Mouse (Mus musculus) stomach, postnatal 0 days (tissue): ENCODE results near the gene Hoxa3.

ENCODE experiments used
- CTCF ChIP-seq: IDR thresholded peaks from 2 replicates; pipeline ENCODE4 v1.5.1; 2016; ENCODE audit warnings: antibody characterized with exemption, low read depth, mild to moderate bottlenecking, moderate library complexity
- EP300 ChIP-seq: optimal IDR thresholded peaks from 2 replicates; pipeline ENCODE3; 2016; ENCODE audit warnings: antibody characterized with exemption

DNA sequence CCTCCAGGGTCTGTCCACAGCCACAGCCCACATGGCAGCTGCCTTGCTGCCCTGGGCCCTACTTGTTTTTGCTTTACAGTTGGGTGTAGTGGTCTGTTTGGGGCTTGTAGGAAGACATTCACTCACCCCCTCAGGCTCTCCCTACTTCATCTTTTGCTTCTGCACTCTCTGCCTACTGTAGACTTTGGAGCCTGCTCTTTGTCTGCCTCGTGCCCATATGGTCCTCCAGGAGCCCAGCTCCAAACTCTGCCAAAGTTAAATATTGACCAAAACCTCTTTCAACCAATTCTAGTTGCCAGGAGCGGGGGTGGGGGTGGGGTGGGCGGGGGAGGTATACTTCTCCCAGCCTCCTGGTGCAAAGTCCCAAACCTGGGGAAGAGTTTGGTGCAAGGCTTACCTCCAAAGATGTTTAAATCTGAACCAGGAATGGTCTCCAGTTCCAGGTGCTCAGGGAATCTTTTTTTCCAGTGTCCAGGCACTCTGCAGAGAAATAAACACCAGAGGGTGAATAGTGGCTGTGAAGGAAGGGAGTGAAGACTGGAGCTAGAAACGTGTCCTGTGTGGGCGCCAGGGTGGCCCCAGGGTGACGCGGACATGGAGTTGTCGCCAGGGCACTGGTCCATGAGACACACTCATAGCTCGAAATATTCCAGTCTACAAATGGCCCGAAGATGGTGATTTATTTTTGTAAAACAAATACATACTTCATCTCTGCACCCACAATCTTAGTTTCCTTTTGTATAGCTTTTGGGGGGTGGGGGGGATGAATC lies 29.6 kb downstream of the Hoxa3 start:
- no peak for TF ChIP-seq CTCF
- no peak for TF ChIP-seq EP300
